Mouse (Mus musculus): ENCODE measurements around the gene Akap3. TPM values are rescaled to one million over a fixed set of nuclear protein-coding genes. Genes with fewer than 3 reads are reported as not detected.

The Akap3 gene
- total RNA-seq (2015; ENCODE audit: low replicate concordance), result not detected in 2 replicates
- total RNA-seq (2017; ENCODE audit: low replicate concordance), result not detected in 2 replicates

DNA sequence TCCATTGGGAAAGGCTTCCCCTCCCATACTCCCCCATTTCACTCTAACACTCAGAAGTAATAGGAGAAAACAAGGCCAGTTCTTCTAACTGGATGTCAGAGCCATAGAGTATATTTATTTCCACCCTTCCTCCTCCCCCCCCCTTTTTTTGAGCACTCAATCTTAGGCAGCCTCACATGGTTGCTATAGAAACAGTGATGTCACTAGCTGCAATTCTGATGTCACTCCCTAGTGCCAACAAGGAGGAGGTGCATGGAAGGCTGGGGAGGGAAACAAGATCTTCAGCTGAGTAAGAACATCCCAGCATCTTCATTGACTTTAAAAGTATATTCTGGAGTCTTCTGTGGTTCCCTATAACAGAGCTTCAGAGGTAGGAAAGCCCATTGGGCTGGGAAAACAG, at the start of gene Akap3:
TSS of gene Akap3 (plus strand) at position 218 of the 400 bp plus-strand sequence.
- no peak for ATAC-seq (replicated peaks; ENCODE audit: low FRiP score, poor library complexity, severe bottlenecking)

GRCm38 (mm10) chr6:126806783-126807182, 46.1 kb upstream of the Akap3 start:
- no peak for ATAC-seq (replicated peaks; ENCODE audit: low FRiP score, poor library complexity, severe bottlenecking)

DNA sequence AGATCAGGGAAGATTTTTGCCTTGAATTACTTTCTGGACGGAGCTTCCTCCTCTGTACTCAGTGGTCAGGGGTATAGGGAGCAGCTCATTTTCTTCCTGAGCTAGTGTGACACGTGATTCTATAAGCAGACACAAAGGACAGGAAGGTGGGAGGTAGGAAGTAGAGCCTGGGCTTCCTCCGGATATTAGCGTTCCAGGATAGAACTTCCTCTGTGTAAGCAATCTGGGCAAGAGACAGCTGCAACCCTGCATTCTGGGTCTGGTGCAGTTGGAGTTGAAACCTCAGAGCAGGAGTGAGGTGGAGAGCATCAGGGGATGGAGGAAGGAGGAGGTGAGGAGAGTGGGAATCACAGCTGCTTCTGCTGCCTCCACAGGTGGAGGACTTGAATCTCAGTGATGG, 44.8 kb upstream of the Akap3 start:
- ATAC-seq (replicated peaks; ENCODE audit: low FRiP score, poor library complexity, severe bottlenecking), result no peak

DNA sequence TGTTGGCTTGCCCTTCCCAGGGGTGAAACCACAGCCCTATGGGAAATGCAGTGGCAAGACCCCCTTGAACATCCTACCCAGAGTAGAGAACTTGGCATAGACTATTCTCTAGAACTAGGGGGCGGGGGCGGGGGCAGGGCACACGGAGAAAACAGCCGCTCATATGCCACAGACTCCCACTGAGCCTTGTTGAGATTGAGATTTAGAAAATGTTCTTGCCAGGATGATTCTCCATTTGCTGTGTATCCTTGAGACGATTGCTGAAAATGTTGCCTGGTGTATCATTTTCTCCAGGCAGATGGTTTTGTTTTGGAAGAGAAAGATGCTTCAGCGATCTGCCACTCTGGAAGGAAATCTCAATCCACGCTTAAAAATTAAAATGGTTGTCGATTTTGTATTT, 44.3 kb upstream of the Akap3 start:
- no peak for ATAC-seq (replicated peaks; ENCODE audit: low FRiP score, poor library complexity, severe bottlenecking)

- no peak for ATAC-seq (replicated peaks; ENCODE audit: low FRiP score, poor library complexity, severe bottlenecking)
These were observed 41.4 kb upstream of the Akap3 start for GRCm38 (mm10) chr6:126811481-126811880.

DNA sequence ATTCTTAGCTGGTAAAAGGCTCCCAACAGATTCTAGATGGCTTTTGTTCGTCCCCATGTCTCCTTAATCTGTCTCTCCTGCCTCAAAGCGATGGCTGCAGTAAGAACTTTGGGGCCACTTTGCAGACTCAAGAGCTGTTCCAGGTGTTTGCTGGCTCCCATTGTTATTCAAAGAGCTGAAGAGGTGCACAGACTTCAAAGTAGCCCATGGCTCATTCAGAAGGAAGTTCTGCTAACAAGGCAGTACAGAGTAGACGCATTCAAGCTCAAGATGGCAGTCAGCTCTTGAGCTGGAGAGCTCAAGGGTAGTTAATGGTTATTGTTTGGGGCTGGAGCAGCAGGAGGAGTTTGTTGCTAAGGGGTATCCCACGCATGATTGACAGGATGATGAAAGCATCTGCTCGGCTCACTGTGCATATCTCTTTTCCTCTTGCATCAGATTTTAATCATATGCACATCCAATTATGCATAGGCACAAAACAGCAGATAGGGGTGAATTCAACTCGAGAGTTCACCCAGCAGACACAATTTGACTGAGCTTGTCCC, 37.6 kb upstream of the Akap3 start:
- ATAC-seq (replicated peaks; ENCODE audit: low FRiP score, poor library complexity, severe bottlenecking), result no peak

- ATAC-seq (replicated peaks; ENCODE audit: low FRiP score, poor library complexity, severe bottlenecking), result no peak
These were observed 36.6 kb upstream of the Akap3 start for GRCm38 (mm10) chr6:126816338-126816737.

- ATAC-seq (replicated peaks; ENCODE audit: low FRiP score, poor library complexity, severe bottlenecking), result no peak
These were observed 29.8 kb upstream of the Akap3 start for GRCm38 (mm10) chr6:126823087-126823486.

- ATAC-seq (replicated peaks; ENCODE audit: low FRiP score, poor library complexity, severe bottlenecking), result no peak
These were observed 16.3 kb upstream of the Akap3 start for GRCm38 (mm10) chr6:126836628-126837027.

DNA sequence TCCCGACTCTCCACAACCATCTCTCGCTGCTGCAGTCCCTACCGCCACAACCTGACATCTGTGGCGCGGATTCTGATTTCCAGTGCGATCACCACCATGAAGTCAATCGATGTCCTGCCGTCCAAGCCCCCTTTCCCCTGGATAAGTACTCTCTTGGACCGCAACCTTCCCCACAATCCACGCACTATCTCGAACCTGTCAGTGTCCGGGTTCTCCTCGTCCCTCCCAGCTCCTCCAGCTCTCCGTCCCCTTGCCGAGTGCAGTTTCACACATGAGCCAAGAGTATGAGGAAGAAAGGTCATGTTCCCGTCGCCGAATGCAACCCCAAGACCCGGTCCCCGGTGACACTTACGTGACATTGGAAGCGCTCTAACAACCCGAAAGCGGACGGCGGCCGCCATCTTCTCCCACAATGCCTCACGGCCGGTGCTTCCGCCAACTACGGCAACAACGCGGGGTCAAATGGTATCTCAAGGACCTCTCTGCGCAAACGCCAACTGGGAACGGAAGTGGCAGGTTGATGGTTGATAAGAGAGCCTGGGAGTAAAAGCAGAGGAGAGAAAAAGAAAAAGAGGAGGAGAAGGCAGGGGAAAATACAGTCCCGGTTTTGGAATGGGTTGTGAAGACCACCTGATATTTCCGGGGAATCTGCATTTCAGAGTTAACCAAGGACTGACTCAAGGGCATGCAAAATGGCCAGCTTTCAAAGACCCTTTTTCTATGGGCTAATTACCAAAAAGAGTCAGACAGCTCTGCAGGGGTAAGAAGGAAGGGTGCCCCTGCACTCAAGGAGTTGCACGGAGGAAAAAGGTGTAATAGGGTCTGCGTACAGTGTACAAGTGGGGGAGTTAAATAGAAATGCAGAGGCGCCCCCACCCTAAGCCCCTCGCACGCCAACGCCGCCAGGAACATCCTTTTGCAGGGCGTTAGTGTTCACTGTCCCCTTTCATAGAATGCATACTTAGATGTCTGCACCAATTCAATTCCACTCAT, 3.9 kb upstream of the Akap3 start, which contains the start of gene Ndufa9:
TSS of gene Ndufa9 (minus strand) at position 425 of the 993 bp plus-strand sequence.
- ATAC-seq (replicated peaks; ENCODE audit: low FRiP score, poor library complexity, severe bottlenecking), result peak; percentile 95

- no peak for ATAC-seq (replicated peaks; ENCODE audit: low FRiP score, poor library complexity, severe bottlenecking)
These were observed 24.2 kb downstream of the Akap3 start for GRCm38 (mm10) chr6:126877118-126877517.

DNA sequence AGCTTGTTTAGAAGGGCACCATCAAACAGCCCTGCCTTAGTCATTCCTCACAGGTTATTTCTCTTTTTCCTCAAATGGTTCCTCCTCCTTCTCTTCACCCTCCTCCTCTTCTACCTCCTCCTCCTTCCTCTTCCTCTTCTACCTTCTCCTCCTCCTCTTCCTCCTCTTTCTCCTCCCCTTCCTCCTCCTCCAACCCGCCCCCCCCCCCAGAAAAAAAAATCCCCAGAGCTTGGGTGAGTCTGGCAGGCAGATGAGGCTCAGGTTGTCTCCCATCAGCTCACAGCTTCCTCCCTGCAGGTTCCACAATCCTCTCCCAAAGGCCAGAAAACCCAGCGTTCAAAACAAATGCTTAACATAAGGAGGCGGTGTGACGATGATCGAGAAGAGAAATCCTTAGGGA, 54.5 kb downstream of the Akap3 start:
- no peak for ATAC-seq (replicated peaks; ENCODE audit: low FRiP score, poor library complexity, severe bottlenecking)

GRCm38 (mm10) chr6:126907876-126908275, 55.0 kb downstream of the Akap3 start:
- ATAC-seq (replicated peaks; ENCODE audit: low FRiP score, poor library complexity, severe bottlenecking), result no peak

GRCm38 (mm10) chr6:126910727-126911126, 57.8 kb downstream of the Akap3 start:
- ATAC-seq (replicated peaks; ENCODE audit: low FRiP score, poor library complexity, severe bottlenecking), result no peak

- no peak for ATAC-seq (replicated peaks; ENCODE audit: low FRiP score, poor library complexity, severe bottlenecking)
These were observed 62.0 kb downstream of the Akap3 start for GRCm38 (mm10) chr6:126914928-126915327.

DNA sequence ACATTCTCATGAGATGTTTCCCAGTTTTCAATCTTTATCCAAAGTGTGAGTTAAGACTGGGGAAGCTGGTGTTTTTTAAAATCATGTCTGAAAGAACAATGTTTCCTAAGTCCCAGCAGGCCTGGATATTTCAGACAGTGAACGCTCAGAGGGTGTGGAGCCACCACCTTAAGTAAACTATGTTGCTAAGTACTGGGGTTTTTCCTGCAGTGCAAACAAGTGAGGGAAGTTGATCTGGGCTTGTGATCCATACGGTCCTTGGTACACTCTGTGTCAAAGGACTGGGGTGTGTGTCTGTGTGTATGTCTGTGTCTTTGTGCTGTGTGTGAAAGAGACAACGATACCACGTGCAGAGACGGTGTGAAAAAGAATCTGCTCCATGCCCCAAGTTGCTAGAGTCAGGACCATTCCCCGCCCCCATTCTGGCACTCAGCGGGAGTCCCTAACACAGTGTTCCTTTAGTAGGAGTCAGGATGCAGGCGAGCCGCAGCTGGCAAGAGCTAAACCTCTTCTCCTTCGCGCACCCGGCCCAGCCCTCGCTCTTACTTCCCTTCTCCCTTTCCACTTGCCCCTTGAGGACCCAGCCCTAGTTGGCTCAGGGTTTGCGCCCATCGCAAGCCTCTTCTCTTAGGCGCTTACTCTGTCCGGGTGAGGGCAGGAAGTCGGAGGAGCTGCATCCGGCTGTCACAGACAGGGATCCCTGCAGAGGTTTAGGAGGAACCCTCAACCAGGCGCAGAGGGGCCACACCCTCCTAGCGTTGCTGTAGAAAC, 68.4 kb downstream of the Akap3 start, which contains the start of gene Dyrk4:
TSS of gene Dyrk4 (minus strand) at position 729 of the 771 bp plus-strand sequence.
- no peak for ATAC-seq (replicated peaks; ENCODE audit: low FRiP score, poor library complexity, severe bottlenecking)
